Mouse (Mus musculus) embryonic facial prominence, embryonic 10.5 days (tissue): ENCODE results near the gene Itgb1bp1. TPM values are rescaled to one million over a fixed set of nuclear protein-coding genes. Genes with fewer than 3 reads are reported as not detected.

Experiments used
- DNase-seq: peaks from one replicate; pipeline ENCODE4 v3.0.0-alpha.2; 2017; ENCODE audit warnings: low spot score
- H3K27ac ChIP-seq: fragments of 300-500 bp; sonication (generic); replicated peaks from 2 replicates; pipeline ENCODE4 v1.5.1; 2016; ENCODE audit warnings: mild to moderate bottlenecking
- H3K27me3 ChIP-seq: fragments of 300-500 bp; sonication (generic); replicated peaks from 2 replicates; pipeline ENCODE4 v1.6.1; 2016; ENCODE audit warnings: low read depth, mild to moderate bottlenecking; ENCODE audit not compliant: poor library complexity, severe bottlenecking
- H3K36me3 ChIP-seq: fragments of 300-500 bp; sonication (generic); replicated peaks from 2 replicates; pipeline ENCODE4 v1.6.1; 2016; ENCODE audit warnings: mild to moderate bottlenecking, moderate library complexity
- H3K4me1 ChIP-seq: fragments of 300-500 bp; sonication (generic); 2 replicates; pipeline ENCODE4 v1.6.1; 2016
- H3K4me3 ChIP-seq: fragments of 300-500 bp; sonication (generic); 2 replicates; pipeline ENCODE4 v1.5.1; 2016; ENCODE audit warnings: mild to moderate bottlenecking, moderate library complexity
- H3K9me3 ChIP-seq: fragments of 300-500 bp; sonication (generic); 2 replicates; pipeline ENCODE4 v1.6.1; 2016; ENCODE audit warnings: mild to moderate bottlenecking
- WGBS: fragments of 180-500 bp; shearing (Covaris S2); methylation state at CpG from one replicate; pipeline ENCODE4 v1.1.7; 2016; 5-methylcytosine and 5-hydroxymethylcytosine counted together
- polyA plus RNA-seq: library from polyadenylated mRNA; unstranded; fragments of >200 nt; fragmentation: Nextera tagmentation; extraction: Ambion mirVana; gene quantifications from 2 replicates; pipeline ENCODE4 v1.2.1, GENCODE M21; 2016

Gene Itgb1bp1
- polyA plus RNA-seq, 1 experiment from 2014 or later, result 45.6 TPM

- Histone ChIP-seq H3K36me3 (peaks cover 99% of the 10 kb centered on the region), H3K27ac (no peak overlapping the region), H3K4me3 (no peak overlapping the region), H3K27me3 (no peaks in the 10 kb centered on the region), H3K4me1 (peaks cover 9% of the 10 kb centered on the region), H3K9me3 (no peaks in the 10 kb centered on the region)
- 52% methylated on average over 11 of the region's 11 CpGs for WGBS
- DNase-seq, result no peak
Measured at GRCm38 (mm10) chr12:21204701-21205312, 81.3 kb downstream of the Itgb1bp1 start.

- peaks cover 89% of the 10 kb centered on the region for H3K36me3 ChIP-seq
- H3K27me3 ChIP-seq, result no peaks in the 10 kb centered on the region
- 74% methylated on average over 10 of the region's 10 CpGs for WGBS
Measured at GRCm38 (mm10) chr12:21201485-21202269, 84.4 kb downstream of the Itgb1bp1 start.

GRCm38 (mm10) chr12:21200613-21201012 is 85.5 kb downstream of the Itgb1bp1 start:
- Histone ChIP-seq H3K36me3 (peaks cover 88% of the 10 kb centered on the region), H3K27ac (no peak overlapping the region), H3K4me1 (peaks cover 9% of the 10 kb centered on the region), H3K27me3 (no peaks in the 10 kb centered on the region), H3K9me3 (no peaks in the 10 kb centered on the region), H3K4me3 (no peak overlapping the region)
- no peak for DNase-seq
- WGBS, result 93% methylated on average over 8 of the region's 8 CpGs

More at GRCm38 (mm10) chr12:21201485-21202269, 84.4 kb downstream of the Itgb1bp1 start:
- H3K4me1 ChIP-seq, result peaks cover 9% of the 10 kb centered on the region
- no peak overlapping the region for H3K27ac ChIP-seq
- DNase-seq, result no peak
- no peaks in the 10 kb centered on the region for H3K9me3 ChIP-seq
- H3K4me3 ChIP-seq, result no peak overlapping the region

GRCm38 (mm10) chr12:21196420-21196819 is 89.7 kb downstream of the Itgb1bp1 start:
- WGBS, result 89% methylated on average over 4 of the region's 4 CpGs
- H3K4me1 ChIP-seq, result no peaks in the 10 kb centered on the region
- no peak overlapping the region for H3K27ac ChIP-seq
- peaks cover 55% of the 10 kb centered on the region for H3K36me3 ChIP-seq
- DNase-seq, result no peak
- H3K27me3 ChIP-seq, result no peaks in the 10 kb centered on the region
- no peaks in the 10 kb centered on the region for H3K9me3 ChIP-seq
- H3K4me3 ChIP-seq, result no peak overlapping the region

- Histone ChIP-seq H3K27me3 (no peaks in the 10 kb centered on the region), H3K4me3 (no peak overlapping the region), H3K27ac (no peak overlapping the region), H3K9me3 (no peaks in the 10 kb centered on the region), H3K36me3 (peaks cover 54% of the 10 kb centered on the region), H3K4me1 (no peaks in the 10 kb centered on the region)
- DNase-seq, result no peak
- WGBS, result 91% methylated on average over 3 of the region's 3 CpGs
Measured at GRCm38 (mm10) chr12:21195497-21195896, 90.6 kb downstream of the Itgb1bp1 start.

GRCm38 (mm10) chr12:21191546-21191945 is 94.5 kb downstream of the Itgb1bp1 start:
- H3K27ac ChIP-seq, result no peak overlapping the region
- no peak overlapping the region for H3K4me3 ChIP-seq
- H3K36me3 ChIP-seq, result peaks cover 61% of the 10 kb centered on the region
- no peaks in the 10 kb centered on the region for H3K27me3 ChIP-seq
- H3K9me3 ChIP-seq, result no peaks in the 10 kb centered on the region
- no peak for DNase-seq
- H3K4me1 ChIP-seq, result no peaks in the 10 kb centered on the region
- 87% methylated on average over 2 of the region's 2 CpGs for WGBS

Other genes starting within 250 kb of the Itgb1bp1 start
- 130 and 142 TPM in 2 replicates for gene Cpsf3, start 893 bp downstream of the Itgb1bp1 start, polyA plus RNA-seq
- gene Iah1, start 30.1 kb upstream of the Itgb1bp1 start, polyA plus RNA-seq, result 43.0 and 46.1 TPM in 2 replicates
- 42.3 and 43.1 TPM in 2 replicates for gene Adam17, start 87.3 kb upstream of the Itgb1bp1 start, polyA plus RNA-seq
- 1,000 and 1,033 TPM in 2 replicates for gene Ywhaq, start 131.4 kb upstream of the Itgb1bp1 start, polyA plus RNA-seq